Mouse (Mus musculus): ENCODE data around the gene Rdh9. TPM values are rescaled to one million over a fixed set of nuclear protein-coding genes. Genes with fewer than 3 reads are reported as not detected.
"Not testable (repeated sequence)": the region's sequence is repeated elsewhere in the genome, so short reads cannot be mapped to it uniquely, and the experiment has no call there.

Gene Rdh9
- total RNA-seq, 2 experiments from 2014 or later, result 0.87 to 0.94 TPM

DNA sequence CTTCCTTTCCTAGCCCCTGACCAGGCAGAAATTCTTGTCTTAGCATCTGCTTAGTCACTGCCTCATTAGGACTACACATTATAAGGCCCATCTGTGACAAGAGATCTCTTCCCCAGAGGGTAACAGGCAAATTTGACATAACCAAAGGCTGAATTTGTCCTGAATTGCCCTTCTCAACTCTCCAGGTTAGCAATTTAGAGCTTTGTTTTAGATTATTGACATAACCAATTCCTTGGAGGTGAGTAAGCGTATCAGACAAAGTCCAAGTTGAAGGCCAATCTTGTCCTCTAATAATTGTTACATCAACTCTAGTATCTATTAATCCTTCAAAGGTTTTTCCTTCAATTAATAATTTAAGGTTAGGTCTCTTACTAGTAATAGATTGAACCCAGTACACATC is 58.0 kb downstream of the Rdh9 start:
- intact Hi-C loops (cut with DNase I); DNase-seq (ENCODE audit: low spot score in 2 of 2): not testable (repeated sequence)

DNA sequence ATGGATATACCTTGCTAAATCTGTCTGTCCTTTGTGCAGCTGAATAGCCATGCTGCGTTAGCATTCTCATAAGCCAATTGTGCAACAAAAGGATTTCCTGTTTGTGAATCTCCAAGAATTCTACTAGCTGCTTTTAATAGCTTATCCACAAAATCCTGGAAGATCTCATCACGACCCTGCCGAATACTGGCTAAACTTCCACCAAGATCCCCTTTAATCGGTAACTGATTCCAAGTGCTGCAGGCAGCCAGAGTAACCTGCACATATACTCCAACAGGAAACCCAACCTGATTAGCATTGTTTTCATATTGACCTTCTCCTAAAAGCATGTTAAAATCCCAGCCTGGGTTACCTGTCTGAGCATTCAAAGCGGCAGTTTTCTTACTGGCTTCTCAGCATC is 59.1 kb downstream of the Rdh9 start:
- intact Hi-C loops (cut with DNase I), result no loop called here
- no peak for DNase-seq (ENCODE audit: low spot score in 2 of 2)

DNA sequence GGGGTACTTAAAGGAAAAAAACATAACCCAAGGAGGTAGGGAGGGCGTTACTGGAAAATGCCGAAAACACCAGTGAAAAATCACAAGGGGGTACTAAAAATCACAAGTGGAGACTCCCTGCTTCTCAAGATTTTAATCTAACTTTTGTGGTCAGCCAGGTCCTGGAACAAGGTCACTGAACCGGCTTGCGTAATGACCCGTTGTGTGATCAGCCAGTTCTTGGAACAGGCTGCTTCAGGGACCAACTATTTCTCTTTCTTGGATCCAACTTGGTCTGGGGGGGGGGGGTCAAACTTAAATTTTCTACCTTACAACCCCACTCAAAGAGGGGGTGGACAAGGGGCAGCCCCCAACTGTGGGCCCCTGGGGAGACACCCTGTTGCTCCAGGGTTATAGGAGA is 61.6 kb downstream of the Rdh9 start:
- intact Hi-C loops (cut with DNase I); DNase-seq (ENCODE audit: low spot score in 2 of 2): not testable (repeated sequence)

DNA sequence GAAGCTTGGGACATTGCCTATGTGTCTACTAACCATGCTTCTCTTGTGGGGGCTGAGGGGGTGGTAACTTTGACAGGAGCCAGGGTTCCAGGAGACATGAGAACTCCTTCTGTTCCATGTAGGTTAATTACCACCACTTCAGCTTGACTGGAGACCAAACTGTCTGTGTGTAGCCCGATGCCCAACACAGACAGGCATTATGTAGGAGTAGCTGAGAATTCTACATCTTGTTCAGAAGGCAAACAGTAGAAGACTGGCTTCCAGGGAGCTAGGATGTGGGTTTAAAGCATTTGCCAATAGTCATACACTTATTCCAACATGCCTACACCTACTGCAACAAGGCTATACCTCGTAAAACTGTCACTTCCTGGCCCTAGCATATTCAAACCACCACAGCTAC is 62.4 kb downstream of the Rdh9 start:
- peak in 1 of 2 experiments; percentile 1 for DNase-seq (ENCODE audit: low spot score in 2 of 2)
- intact Hi-C loops (cut with DNase I), result no loop called here

DNA sequence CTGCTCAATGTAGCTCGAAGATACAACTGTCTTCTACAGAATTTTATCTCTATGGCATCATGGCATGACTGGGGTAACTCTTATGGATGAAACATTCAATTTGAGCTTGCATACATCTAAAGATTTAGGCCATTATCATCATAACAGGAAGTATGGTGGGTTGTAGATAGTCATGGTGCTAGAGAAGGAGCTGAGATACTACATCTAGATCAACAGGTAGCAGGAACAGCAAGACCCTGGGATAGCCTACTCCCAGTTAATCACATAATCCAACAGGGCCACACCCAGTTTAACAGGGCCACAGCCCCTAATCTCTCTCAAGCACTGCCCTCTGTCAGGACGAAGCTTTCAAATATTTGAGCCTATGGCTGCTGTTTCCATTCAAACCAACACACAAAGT is 64.6 kb downstream of the Rdh9 start:
- no peak for DNase-seq (ENCODE audit: low spot score in 2 of 2)
- intact Hi-C loops (cut with DNase I), result no loop called here

Other genes with a start within 250 kb of the Rdh9 start
- gene Nxph4, start 241.8 kb upstream of the Rdh9 start, total RNA-seq (2021), result 1 to 10 TPM; 4.4 to 7.4 TPM
- gene Lrp1, start 155.2 kb upstream of the Rdh9 start, total RNA-seq (2021), result 100 to 1,000 TPM; 285 to 305 TPM
- gene Stat6, start 133.4 kb upstream of the Rdh9 start, total RNA-seq (2021), result 1 to 10 TPM; 8.6 to 10.0 TPM
- 1 to 10 TPM; 3.9 to 4.6 TPM for gene Nemp1, start 109.5 kb upstream of the Rdh9 start, total RNA-seq (2021)
- 10 to 100 TPM; 35.2 to 40.7 TPM for gene Nab2, start 107.8 kb upstream of the Rdh9 start, total RNA-seq (2021)
- under 1 TPM; 0.21 to 0.51 TPM for gene Myo1a, start 71.2 kb upstream of the Rdh9 start, total RNA-seq (2021)
- 10 to 100 TPM; 15.3 to 21.0 TPM for gene Tac2, start 51.9 kb upstream of the Rdh9 start, total RNA-seq (2021)
- gene Zbtb39, start 36.8 kb upstream of the Rdh9 start, total RNA-seq (2021), result 1 to 10 TPM; 8.5 to 8.8 TPM
- 1 to 10 TPM; 1.3 to 1.5 TPM for gene Gpr182, start 24.7 kb upstream of the Rdh9 start, total RNA-seq (2021)
- gene Rdh1, start 16.7 kb upstream of the Rdh9 start, total RNA-seq (2021), result under 1 TPM; 0.18 to 0.21 TPM
- gene Rdh16f1, start 16.6 kb upstream of the Rdh9 start, total RNA-seq (2021), result not detected
- not detected for gene Rdh16, start 24.8 kb downstream of the Rdh9 start, total RNA-seq (2021)
- not detected for gene Rdh19, start 73.5 kb downstream of the Rdh9 start, total RNA-seq (2021)
- not detected for gene Rdh16f2, start 90.1 kb downstream of the Rdh9 start, total RNA-seq (2021)
- not detected for gene Rdh7, start 112.4 kb downstream of the Rdh9 start, total RNA-seq (2021)
- gene Sdr9c7, start 122.1 kb downstream of the Rdh9 start, total RNA-seq (2021), result not detected
- gene Hsd17b6, start 231.2 kb downstream of the Rdh9 start, total RNA-seq (2021), result not detected
- gene Prim1, start 238.8 kb downstream of the Rdh9 start, total RNA-seq (2021), result 1 to 10 TPM; 6.4 to 7.2 TPM